Mouse (Mus musculus): ENCODE data around the gene Cmtr1.

Gene Cmtr1

DNA sequence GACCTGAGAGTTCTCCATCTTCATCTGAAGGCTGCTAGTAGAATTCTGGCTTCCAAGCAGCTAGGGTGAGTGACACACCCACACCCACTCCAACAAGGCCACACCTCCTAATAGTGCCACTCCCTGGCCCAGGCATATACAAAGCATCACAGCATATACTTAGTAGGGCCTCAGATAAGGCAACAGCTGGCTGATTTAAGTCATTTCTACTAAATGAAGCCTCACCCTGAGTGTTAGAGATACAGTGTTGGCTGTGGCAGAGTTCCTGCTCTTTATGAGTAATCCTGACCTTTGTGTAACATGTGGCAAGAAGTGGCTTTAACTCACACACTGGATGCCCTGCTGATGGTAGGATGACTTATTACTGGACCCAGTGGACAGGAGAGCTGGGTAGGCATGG, 9.5 kb downstream of the Cmtr1 start:
- no peak for DNase-seq

DNA sequence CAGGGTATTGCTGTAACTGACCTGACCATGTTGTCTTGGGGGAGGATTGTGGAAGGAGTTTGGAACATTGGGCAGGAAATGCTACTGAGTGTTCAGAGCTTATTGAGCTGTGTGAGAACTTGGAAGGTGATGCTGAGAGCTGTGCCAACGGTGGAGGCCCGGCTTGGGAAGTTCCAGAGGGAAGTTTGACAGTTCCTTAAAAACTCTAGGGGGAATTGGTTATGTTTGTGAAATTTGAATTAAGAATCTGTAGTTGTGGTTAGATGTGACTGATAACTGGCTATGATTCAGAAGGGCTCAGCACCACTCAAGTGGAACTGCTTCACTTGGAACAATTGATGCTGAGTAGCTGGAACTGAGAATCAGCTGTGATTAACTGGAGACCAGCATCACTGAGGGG, 10.6 kb downstream of the Cmtr1 start:
- DNase-seq = no peak

DNA sequence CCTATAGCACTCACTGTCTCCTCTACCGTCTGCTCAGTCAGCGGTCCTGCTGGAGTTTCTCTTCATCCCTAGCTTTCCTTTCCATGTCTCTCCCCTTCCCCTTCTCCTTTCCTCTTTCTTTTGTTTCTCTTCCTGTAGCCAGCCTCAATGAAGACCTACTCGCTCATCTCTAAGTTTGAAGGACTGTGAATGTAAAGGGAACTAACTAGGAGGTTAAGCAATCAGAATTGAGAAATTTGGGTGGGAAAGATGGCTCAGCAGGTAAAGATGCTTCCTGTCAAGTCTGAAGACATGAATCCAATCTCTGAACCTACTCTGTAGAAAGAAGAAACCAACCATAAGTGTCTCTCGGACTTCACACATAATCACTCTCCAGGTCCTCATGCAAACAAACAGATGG, 12.9 kb downstream of the Cmtr1 start:
- no peak for DNase-seq

DNA sequence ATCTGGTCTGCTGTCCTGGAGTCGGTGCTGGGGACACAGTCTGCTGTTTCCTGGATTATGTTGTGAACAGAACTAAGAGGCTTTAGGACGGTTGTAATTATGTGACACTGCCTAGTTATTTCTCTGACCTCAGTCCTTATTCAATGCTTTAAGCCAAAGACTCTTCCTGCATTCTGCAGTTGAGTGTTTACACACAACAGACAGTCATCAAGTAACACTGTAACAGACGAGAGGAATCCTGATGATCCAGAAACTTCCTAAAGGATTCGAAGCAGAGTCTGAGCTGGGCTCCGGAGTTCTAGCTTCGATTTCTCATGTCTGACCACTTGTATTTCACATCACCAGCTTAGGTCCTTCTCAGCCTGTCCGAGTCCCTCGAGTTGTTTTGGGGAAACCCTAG, 18.1 kb downstream of the Cmtr1 start:
- DNase-seq = no peak

DNA sequence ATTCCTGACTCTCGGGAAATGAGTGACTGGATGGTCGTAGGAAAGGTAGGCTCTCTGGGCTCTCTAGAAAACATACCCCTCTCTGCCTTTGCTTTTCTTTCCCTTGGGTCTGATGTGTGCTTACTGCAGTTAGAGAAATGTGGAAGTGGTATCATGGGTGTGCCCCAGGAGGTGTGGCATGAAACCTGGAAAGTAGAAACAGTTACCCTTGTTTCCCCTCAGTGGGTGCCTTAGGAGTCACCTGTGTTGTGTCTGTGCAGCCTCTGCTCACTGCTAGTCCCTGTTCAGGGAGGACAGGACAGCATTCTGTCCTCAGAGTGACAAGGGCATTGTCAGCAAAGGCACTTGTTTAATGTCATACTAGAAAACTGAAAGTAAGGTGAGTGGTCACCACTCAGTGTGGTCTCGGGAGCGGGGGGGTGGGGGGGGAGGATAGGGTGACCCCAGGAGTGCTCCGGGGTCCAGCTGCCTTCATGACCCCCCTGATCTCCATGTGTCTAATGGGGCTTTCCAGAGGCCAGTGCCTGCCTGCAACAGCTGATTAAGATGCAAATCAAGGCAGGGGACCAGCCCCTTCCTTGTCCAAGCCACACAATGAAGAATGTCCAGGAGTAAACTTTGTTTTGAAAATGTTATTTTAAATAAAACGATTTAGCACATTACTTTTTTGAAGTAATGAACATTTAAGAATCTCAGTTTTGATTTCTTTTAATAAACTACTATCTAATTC, 18.8 kb downstream of the Cmtr1 start:
- DNase-seq = no peak

DNA sequence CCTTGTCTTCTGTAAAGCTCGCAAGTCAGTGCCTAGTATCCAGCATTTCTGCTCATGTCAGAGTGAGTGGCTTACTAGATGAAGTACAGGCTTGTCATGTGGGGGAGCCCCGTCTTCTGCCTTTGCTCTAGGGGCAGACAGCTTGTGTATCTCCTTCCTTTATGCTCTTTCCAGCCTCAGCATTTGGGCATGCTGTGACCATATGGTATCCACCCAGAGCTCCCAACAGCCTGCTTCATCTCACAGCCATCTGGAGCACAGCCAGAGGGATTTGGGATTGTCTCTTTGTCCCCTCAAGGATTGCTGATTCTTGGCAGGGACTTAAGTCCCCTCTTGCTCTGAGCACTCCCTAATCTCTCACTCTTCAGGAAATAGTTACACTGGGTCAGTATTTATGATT, 19.8 kb downstream of the Cmtr1 start:
- DNase-seq = no peak

DNA sequence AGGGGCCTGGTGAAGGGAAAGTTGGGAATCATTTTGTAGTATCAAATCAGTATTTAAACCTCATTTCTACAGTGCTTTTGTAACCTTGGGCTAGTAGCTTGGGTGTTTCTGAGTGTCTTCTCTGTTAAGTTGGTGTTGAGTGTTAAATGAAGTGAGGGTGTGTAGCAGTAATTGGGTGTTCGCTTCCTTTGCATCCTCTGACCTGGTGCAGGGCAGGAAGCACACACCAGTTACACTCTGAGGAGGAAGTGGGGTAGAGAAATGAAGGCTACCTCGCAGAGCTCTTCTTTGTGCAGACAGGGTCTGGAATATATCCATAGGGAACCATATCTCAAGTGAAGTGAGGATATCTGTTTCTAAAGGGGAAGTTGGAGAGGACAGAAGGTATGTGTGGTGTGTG, 20.5 kb downstream of the Cmtr1 start:
- DNase-seq = no peak

DNA sequence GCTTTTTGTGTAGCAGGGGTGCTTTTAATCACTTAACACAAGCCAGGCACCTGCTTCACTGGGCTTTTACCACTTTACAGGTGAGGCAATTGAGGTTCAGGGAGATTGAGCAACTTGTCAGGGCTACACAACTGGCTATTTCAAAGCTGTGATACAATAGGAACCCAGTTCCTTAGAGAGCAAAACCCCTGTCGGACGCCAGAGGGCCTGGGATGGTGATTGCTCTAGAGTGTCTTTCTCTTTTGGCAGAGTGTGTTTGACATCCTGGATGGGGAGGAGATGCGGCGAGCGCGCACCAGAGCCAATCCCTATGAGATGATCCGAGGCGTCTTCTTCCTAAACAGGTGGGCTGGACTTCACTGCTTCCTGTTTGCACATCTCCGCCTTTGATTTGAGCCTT, 21.3 kb downstream of the Cmtr1 start:
- DNase-seq = no peak

DNA sequence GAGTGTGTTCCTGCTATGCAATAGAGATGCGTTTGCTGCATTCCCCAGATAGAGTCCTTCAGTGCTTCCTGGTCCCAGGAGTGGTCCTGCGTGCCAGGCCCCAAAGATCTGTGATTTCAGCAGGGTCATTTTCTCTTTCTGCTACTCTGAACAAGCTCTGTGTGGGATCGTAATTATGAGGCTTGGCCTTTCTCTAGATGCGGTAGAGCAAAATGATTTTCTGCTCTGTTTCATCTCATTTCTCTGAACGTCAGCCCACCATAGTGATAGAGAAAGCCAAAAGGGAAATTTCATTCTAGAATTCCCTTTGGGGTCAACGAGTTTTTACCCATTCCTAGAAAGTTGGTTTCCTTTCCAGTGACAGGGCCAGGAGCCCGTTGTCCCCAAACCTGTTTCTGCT, 21.9 kb downstream of the Cmtr1 start:
- no peak for DNase-seq

DNA sequence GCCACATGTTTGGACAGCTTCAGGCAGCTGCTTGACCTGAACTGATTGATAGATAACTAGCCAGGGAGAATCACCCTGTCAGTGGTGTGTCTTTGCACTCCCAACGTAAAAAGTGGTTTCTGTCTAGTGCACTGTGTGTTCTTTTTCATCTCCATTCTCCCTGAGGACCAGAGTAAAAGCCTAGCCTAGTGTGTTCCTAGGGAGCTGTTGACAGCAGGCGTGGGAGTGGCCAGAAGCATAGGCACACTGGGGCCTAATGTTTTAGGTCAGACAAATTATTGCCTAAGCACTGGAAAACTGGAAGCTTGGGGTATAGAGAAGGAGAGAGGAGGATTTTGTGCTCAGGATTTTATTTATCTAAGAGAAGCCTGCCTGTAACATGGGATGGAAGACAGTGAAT, 22.7 kb downstream of the Cmtr1 start:
- DNase-seq = no peak

DNA sequence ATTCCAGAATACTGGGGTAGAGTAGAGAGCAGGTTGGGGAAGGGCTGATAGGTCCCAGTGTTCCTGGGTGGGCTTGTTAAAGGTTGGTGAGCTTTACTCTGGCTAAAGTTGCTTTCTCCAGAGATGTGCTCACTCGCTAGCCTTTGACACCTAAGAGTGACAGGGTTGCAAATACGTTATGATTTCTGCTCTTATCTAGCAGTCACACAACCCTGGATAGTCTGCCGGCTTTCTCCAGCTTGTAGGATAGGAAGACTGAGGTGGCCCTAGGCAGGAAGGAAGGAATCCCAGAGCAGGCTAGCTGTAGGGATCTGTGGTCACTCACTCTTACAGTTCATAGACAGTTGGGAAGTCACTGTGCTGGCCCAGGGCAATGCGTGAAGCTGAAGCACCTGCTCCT, 23.9 kb downstream of the Cmtr1 start:
- DNase-seq = no peak

DNA sequence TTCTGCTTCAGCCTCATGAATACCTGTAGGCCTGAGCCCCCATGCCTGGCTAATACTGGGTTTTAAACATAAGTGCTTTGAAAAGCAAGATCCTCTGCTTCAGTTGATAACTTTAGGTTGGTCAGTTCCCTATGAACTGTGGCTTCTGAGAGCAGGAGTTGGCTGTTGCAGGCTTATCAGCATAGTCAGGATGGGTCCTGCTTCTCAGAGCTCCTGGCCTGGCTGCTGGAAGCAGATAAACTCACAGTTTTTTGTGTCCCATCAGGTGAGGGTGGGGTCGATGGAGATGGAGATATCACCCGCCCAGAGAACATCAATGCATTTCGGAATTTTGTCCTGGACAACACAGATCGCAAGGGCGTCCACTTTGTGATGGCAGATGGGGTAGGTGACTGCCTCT, 26.4 kb downstream of the Cmtr1 start:
- DNase-seq = no peak

DNA sequence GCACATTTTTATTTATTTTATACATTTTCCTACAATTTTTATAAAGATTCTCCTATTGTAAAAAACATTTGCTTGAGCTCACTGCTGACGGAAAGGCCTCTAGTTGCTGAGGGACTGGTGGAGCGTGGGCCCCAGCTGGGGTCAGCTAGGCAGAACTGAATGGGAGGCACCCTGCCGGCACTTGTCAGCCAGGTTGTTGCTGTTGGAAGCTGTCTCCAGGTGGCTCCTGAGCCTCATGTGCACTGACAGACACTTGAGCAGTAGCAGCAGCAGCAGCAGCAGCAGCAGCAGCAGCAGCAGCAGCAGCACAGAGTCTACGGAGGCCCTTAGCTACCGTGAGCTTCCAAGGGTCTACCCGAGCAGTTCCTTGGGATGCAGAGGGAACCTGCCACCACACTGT, 27.0 kb downstream of the Cmtr1 start:
- DNase-seq = no peak

DNA sequence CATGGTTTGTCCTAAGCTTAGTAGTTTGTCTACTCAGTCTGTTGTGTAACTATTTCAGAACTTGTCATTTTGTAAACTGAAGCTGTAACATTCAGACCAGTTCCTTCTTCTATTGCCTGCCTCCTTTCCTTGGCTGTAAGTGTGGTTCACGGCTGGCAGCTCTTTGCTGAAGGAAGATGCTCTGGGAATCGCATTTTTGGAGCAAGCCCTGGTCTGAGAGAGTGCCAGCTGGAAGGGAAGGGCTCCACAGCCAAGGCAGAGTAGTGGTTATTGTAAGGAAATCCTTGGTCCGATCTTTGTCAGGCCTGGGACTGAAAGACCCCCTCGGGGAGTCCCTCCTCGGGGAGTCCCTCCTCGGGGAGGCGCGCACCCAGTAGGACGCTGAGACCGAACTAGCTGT, 28.2 kb downstream of the Cmtr1 start:
- DNase-seq = no peak

DNA sequence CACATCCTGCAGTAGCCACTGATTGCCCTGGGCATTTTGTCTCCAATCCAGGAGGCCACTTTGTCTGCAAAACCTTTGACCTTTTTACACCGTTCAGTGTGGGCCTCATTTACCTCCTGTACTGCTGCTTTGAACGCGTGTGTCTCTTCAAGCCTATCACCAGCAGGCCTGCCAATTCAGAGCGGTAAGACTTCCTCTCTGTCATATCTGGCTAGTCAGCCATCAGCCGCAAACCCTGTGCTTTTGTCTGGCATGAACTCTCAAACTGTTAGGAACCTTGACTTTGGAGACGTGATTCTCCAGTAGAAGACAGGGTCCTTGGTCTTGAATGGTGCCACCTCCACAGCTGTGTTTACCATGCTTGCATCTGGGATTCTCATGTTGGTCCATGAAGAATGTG, 29.9 kb downstream of the Cmtr1 start:
- no peak for DNase-seq

DNA sequence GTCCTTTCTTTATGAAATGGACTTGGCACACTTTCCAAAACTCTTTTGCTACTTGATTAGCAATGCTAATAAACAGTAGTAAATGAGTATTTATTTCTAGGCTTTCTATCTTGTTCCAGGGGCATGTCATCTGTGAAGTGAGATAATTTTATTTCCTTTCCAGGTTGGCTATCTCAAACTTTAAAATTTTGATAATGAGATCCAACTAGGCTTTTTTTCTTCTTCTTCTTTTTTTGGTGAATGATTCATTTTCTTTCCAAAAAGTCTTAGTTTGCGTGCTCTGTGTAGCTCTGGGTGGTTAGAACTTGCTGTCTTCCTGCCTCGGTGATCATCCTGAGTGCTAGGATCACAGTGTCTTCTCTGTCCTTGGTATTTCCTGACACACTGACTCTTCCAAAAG, 32.4 kb downstream of the Cmtr1 start:
- DNase-seq = no peak

DNA sequence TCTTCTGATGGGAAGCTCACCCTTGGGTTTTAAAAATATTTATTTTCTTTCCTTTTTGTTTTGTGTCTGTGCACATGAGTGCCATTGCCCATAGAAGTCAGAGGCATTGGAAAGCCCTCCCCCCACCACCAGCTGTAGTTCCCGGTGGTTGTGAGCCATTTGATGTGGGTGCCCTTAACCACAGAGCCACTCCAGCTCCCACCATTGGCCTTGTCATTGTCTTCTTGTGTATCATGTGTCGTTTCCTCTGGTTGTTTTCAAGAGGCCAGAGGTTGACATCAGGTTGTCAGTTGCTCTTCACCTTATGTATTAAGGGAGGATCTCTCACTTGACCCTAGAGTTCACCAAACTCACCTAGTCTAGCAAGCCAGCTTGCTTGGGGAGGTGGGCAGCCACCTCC, 33.2 kb downstream of the Cmtr1 start:
- no peak for DNase-seq

DNA sequence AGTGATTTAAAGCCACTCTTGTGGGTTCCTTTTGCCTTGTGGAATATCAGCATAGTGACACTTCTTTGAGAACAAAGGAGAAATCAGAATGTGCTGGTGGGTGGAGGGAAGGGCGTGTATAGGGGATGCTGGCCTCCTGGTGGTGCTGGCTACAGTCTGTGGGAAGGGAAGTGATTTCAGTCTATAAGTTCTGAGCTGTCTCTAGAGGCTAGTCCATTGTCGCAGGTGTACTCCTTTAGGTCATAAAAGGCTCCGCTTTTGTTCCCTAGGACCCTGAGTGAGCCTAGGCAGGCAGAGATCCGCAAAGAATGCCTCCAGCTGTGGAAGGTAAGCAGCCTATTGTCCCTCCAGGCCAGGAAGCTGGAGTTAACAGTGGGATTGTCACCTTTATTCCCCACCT, 34.1 kb downstream of the Cmtr1 start:
- DNase-seq = no peak

DNA sequence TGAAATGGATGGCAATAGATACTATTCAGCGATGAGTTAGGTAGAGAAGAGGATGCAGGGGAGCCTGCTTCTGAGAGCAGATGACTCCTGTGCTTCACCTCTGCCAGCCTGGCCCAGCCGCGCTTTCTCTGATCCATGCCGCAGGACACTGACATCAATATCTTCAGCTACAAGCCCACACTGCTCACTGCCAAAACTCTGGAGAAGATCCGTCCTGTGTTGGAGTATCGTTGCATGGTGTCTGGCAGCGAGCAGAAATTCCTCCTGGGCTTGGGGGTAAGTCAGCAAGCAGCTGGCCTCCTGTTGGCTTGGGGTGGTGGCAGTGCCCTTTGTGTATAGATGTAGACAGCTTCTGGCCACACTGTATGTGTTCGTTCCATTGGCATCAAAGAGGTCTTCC, 36.5 kb downstream of the Cmtr1 start:
- no peak for DNase-seq

DNA sequence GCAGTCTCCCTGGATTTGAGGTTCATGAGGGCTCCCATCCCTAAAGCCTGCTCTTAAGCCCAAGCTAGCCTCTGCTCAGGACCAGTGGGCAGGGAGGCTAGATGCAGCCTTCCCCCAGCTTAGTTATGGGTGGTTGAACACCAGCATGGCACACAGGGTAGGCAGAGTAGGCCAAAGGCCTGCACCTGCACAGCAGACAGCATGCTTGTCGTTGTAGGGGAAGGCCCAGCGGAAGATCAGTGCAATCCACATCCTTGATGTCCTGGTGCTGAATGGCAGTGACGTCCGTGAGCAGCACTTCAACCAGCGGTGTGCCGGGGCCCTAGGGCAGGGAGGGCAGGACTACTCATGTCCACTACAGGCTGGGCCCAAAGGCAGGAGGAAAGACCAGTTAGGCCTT, 38.0 kb downstream of the Cmtr1 start:
- no peak for DNase-seq

DNA sequence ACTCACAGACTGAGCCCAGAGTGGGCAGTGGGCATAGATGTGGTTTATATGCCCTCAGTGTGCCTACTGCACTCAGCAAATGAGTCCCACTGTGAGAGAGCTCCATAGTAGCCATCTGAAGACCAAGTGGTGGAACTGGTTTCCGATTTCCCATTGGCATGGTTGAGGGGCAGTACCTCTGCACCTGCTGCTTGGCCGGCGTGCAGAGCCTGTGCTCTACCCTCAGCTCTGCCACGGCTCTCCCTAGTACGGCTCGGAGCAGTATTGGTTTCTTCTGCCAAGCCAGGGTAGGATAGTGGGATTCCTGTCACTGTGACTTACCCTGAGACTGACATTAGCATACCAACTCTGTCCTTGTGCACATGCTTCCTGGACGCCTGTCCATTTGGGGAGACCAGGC, 40.2 kb downstream of the Cmtr1 start:
- DNase-seq = no peak

DNA sequence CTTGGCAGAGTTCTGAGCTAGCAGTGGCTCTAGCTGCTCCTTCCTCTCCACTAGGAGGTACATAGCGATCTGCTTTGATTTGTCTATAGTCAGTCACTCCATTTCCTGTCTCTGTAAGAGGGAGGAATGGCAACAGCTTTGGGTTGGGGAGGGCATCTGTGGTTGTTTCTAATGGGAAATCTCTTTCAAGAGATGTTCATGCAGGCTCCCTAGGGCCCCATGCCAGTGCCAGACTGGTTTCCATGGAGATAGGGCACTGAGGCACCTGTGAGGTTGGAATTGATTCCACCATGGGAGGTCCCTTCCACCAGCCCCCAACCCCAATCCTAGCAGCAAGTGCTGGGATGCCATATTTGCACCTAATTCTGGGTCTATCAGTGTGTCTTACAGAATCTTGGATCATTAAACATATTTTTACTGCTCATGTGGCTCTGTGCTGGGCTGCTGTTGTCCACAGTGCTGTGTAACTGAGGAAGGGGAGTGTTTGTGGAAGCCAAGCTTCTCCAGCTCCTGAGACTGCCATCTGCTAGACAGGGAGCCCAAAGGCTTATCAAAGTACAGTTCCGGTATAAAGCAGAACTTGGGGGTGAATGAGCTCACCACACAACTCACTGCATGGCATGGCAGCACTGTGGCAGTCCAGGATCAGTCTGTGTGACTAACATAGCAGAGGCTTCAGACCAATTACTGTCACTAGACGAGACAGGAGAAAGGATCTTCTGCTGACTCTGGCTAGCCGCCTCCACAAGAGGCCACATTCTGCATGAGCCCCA, 42.7 kb downstream of the Cmtr1 start:
- DNase-seq = no peak

DNA sequence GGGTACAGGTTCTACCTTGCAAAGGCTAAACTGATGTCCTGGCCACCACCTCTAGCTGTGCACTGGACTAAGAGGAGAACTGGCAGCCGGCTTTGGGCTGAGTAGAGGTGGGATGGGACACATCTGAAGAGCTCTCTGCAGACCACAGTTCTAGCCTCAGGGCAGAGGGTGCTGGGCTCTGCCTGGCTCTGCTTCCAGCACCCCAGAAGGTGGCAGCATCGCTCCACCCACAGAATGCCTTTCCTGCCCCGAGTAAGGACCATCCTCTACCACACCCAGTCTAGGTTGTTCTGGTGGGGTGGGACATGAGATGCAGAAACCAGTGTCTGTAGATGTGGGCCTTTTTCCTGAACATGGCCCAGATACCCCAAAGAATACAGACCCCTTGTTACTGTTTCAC, 44.4 kb downstream of the Cmtr1 start:
- peak; percentile 62 for DNase-seq

DNA sequence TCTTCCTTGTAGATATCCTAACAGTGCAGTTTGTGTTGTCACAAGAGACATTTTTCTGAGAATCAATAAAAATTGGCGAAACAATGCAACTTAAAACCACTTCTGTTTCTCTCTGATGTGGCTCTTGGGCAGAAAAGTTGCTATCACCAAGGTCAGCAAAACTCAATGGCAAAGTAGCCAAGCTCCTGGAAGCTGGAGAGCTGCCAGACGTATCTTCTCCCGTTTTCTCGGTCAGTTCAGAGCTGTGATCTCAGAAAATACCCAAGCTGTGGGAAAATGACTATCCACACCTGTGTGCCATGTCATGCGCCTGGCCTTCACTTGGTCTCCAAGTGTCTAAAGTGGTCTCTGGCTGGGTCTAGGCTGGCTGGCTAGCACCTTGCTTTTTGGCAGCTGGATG, 45.5 kb downstream of the Cmtr1 start:
- no peak for DNase-seq

DNA sequence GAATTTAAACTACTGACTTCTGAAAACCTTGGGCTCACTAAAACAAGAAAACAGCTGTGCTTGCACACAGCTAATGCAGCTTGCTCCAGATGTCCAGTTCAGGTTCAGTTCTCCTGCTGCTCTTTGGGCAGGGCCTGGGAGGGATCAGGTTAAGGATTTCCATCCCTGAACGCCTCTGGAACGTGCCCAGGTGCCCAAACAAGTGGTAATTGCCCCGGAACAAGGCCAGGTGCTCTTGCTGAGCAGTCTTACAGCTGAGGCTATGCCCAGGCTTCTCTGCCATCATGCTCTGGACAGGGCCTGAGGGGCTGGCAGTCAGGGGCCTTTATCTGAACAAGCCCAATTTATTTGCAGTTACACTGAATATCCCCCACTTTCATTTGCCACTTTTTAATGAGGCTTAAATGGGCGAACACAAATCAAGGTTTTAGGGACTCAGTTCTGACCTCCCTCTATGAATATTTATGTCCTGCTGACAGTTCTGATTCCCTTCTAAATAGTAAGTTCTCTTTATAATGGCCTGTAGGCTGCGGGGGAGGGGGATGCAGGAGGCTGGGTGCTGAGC, 46.7 kb downstream of the Cmtr1 start:
- no peak for DNase-seq
